Mouse (Mus musculus) heart, embryonic 13.5 days (tissue): ENCODE data around the gene Fam71f2. TPM values are rescaled to one million over a fixed set of nuclear protein-coding genes. Genes with fewer than 3 reads are reported as not detected.

ENCODE experiments used
- ATAC-seq: fragments of 200-750 bp; cut with Nextera tagmentation; 2 replicates; pipeline ENCODE4 v1.8.0; 2017; ENCODE audit warnings: moderate TSS enrichment; ENCODE audit not compliant: insufficient number of reproducible peaks, low FRiP score, low TSS enrichment; ENCODE audit errors: extremely low read depth
- H3K27ac ChIP-seq: fragments of 300-500 bp; sonication (generic); replicated peaks from 2 replicates; pipeline ENCODE4 v1.5.1; 2015; ENCODE audit warnings: moderate library complexity, mild to moderate bottlenecking, inconsistent platforms
- H3K27me3 ChIP-seq: fragments of 300-500 bp; sonication (generic); replicated peaks from 2 replicates; pipeline ENCODE4 v1.6.1; 2015; ENCODE audit warnings: mild to moderate bottlenecking, inconsistent platforms
- H3K36me3 ChIP-seq: fragments of 300-500 bp; sonication (generic); 2 replicates; pipeline ENCODE4 v1.6.1; 2015; ENCODE audit warnings: mild to moderate bottlenecking, inconsistent platforms
- H3K4me1 ChIP-seq: fragments of 300-500 bp; sonication (generic); 2 replicates; pipeline ENCODE4 v1.6.1; 2015; ENCODE audit warnings: inconsistent platforms
- H3K4me2 ChIP-seq: fragments of 300-500 bp; sonication (generic); 2 replicates; pipeline ENCODE4 v1.6.1; 2015; ENCODE audit warnings: inconsistent platforms, mild to moderate bottlenecking, moderate library complexity
- H3K4me3 ChIP-seq: fragments of 300-500 bp; sonication (generic); 2 replicates; pipeline ENCODE4 v1.5.1; 2015; ENCODE audit warnings: moderate library complexity, mild to moderate bottlenecking, inconsistent platforms
- H3K9ac ChIP-seq: fragments of 300-500 bp; sonication (generic); 2 replicates; pipeline ENCODE4 v1.6.1; 2015; ENCODE audit warnings: inconsistent platforms, mild to moderate bottlenecking, moderate library complexity
- H3K9me3 ChIP-seq: fragments of 300-500 bp; sonication (generic); 2 replicates; pipeline ENCODE4 v1.6.1; 2016; ENCODE audit warnings: inconsistent platforms
- WGBS: fragments of 180-500 bp; shearing (Covaris S2); methylation state at CpG from one replicate; pipeline ENCODE4 v1.1.7; 2015; ENCODE audit warnings: mixed read lengths; 5-methylcytosine and 5-hydroxymethylcytosine counted together
- polyA plus RNA-seq: library from polyadenylated mRNA; unstranded; fragments of >200 nt; fragmentation: Nextera tagmentation; extraction: Ambion mirVana; gene quantifications from 2 replicates; pipeline ENCODE4 v1.2.1, GENCODE M21; 2015

The Fam71f2 gene
- polyA plus RNA-seq, 1 experiment from 2014 or later: not detected

DNA sequence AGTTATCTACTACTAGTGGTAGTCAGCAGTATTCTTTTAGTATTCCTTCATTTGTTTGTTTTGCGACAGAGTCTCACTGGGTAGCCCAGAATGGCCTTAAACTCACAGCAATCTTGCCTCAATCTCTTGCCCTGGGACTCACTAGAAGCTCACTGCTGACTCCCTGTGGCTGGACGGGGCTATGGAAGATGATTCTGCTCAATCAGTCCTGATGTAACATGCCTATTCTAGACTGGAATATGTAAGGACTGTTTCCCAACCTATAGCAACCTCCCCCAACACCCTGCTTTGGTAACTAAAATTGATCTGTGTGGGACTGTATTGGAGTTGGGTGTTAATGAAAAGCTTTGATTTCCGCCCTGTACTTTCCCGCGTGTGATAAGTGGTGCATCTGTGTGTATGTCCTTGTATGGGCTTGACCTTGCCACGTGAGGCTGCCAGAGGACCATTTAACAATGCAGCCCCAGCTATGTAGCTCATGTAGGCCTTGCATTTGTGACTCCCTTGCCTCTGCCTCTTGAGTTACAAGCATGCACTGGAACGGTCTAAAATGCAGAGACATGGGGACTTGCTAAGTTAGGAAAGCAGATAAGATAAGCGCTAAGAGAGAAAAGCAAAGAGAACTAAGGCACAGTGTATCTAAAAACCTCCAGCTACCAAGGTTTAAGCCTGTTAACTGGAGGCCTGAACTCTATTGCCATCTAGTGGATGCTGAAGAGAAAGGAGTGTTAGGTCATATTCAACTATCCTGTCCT, 703 bp upstream of the Fam71f2 start:
- ATAC-seq: peak; percentile 54; the same call in 1 of the 2 replicates
- Histone ChIP-seq H3K4me1 (peaks cover 12% of the 10 kb centered on the region), H3K4me3 (no peak overlapping the region), H3K4me2 (peak overlapping the region; percentile 42), H3K36me3 (peaks cover 15% of the 10 kb centered on the region), H3K27ac (peak overlapping the region; percentile 79), H3K9ac (peak overlapping the region; percentile 34; the same call in 1 of the 2 replicates), H3K27me3 (no peaks in the 10 kb centered on the region), H3K9me3 (no peaks in the 10 kb centered on the region)
- 8% methylated on average over 8 of the region's 8 CpGs for WGBS

DNA sequence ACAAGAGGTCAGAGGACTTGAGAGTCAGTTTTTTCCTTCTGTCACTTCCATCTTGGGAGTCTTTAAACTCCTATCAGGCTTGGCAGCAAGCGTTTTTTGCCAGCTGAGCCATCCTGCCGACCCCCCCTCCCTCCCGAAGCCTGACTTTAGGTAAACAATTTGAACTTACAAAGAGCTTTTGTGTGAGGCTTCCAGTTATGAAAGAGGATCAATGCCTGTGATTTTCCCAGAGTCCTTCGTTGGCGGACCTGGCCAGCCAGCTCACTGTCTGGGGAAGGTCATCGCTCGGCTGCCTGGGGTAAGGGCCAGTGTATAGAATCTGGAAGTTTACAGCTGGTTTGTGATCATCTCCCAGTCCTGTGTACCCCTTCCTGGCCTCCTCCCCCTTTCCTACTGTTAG, 1.3 kb downstream of the Fam71f2 start:
- Histone ChIP-seq H3K4me2 (no peak overlapping the region), H3K36me3 (peaks cover under 1% of the 10 kb centered on the region), H3K4me3 (no peak overlapping the region), H3K4me1 (peaks cover 8% of the 10 kb centered on the region), H3K27me3 (no peaks in the 10 kb centered on the region), H3K27ac (no peak overlapping the region), H3K9ac (no peak overlapping the region), H3K9me3 (no peaks in the 10 kb centered on the region)
- no peak for ATAC-seq
- 53% methylated on average over 7 of the region's 7 CpGs for WGBS

- Histone ChIP-seq H3K27me3 (no peaks in the 10 kb centered on the region), H3K4me1 (no peaks in the 10 kb centered on the region), H3K4me3 (no peak overlapping the region), H3K9me3 (no peaks in the 10 kb centered on the region), H3K9ac (no peak overlapping the region), H3K4me2 (no peak overlapping the region), H3K27ac (no peak overlapping the region), H3K36me3 (no peaks in the 10 kb centered on the region)
- ATAC-seq: no peak
- 71% methylated on average over 7 of the region's 7 CpGs for WGBS
Observed at GRCm38 (mm10) chr6:29286870-29287269, 7.5 kb downstream of the Fam71f2 start.

DNA sequence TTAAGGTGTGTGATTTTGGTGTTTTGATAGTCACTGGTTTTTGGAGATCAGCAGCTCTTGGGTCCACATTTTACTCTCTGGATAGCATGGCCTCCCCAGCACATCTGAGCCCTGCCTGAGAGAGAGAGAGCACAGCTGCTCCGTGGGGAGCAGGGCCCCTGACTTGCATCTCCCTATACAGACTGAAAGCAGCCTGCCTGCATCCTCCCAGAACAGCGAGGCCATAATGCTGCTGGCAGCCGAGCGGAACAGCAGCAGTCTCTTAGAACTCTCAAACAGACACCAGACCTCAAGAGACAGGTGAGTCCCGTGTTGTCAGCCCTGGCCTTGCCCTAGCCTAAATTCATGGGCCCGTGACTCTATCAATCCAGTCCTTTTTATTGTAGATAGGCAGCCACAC, 8.1 kb downstream of the Fam71f2 start:
- Histone ChIP-seq H3K27ac (no peak overlapping the region), H3K9me3 (no peaks in the 10 kb centered on the region), H3K4me1 (no peaks in the 10 kb centered on the region), H3K4me3 (no peak overlapping the region), H3K27me3 (no peaks in the 10 kb centered on the region), H3K9ac (no peak overlapping the region), H3K4me2 (no peak overlapping the region), H3K36me3 (no peaks in the 10 kb centered on the region)
- ATAC-seq: no peak
- 48% methylated on average over 6 of the region's 6 CpGs for WGBS

GRCm38 (mm10) chr6:29287944-29288343, 8.6 kb downstream of the Fam71f2 start:
- no peak for ATAC-seq
- Histone ChIP-seq H3K4me2 (no peak overlapping the region), H3K9me3 (no peaks in the 10 kb centered on the region), H3K4me3 (no peak overlapping the region), H3K27ac (no peak overlapping the region), H3K4me1 (no peaks in the 10 kb centered on the region), H3K36me3 (no peaks in the 10 kb centered on the region), H3K9ac (no peak overlapping the region), H3K27me3 (no peaks in the 10 kb centered on the region)
- 65% methylated on average over 5 of the region's 5 CpGs for WGBS

GRCm38 (mm10) chr6:29288651-29289050, 9.3 kb downstream of the Fam71f2 start:
- H3K4me2 ChIP-seq: no peak overlapping the region
- no peaks in the 10 kb centered on the region for H3K27me3 ChIP-seq
- no peak overlapping the region for H3K27ac ChIP-seq
- ATAC-seq: no peak
- H3K9me3 ChIP-seq: no peaks in the 10 kb centered on the region
- H3K4me3 ChIP-seq: no peak overlapping the region
- no peaks in the 10 kb centered on the region for H3K36me3 ChIP-seq
- H3K4me1 ChIP-seq: no peaks in the 10 kb centered on the region
- WGBS: 58% methylated on average over 6 of the region's 6 CpGs
- H3K9ac ChIP-seq: no peak overlapping the region

- H3K27ac ChIP-seq: no peak overlapping the region
- H3K4me1 ChIP-seq: no peaks in the 10 kb centered on the region
- no peaks in the 10 kb centered on the region for H3K36me3 ChIP-seq
- no peaks in the 10 kb centered on the region for H3K9me3 ChIP-seq
- no peak overlapping the region for H3K4me3 ChIP-seq
- WGBS: 50% methylated on average over 2 of the region's 2 CpGs
- no peak overlapping the region for H3K9ac ChIP-seq
- no peak overlapping the region for H3K4me2 ChIP-seq
- no peak for ATAC-seq
- H3K27me3 ChIP-seq: no peaks in the 10 kb centered on the region
Observed at GRCm38 (mm10) chr6:29299112-29299511, 19.7 kb downstream of the Fam71f2 start.

GRCm38 (mm10) chr6:29303251-29303650, 23.9 kb downstream of the Fam71f2 start:
- no peaks in the 10 kb centered on the region for H3K36me3 ChIP-seq
- H3K4me1 ChIP-seq: no peaks in the 10 kb centered on the region
- no peaks in the 10 kb centered on the region for H3K9me3 ChIP-seq
- no peak overlapping the region for H3K9ac ChIP-seq
- no peaks in the 10 kb centered on the region for H3K27me3 ChIP-seq
- H3K4me3 ChIP-seq: no peak overlapping the region
- no peak overlapping the region for H3K4me2 ChIP-seq
- no peak for ATAC-seq
- H3K27ac ChIP-seq: no peak overlapping the region

- Histone ChIP-seq H3K27me3 (no peaks in the 10 kb centered on the region), H3K4me1 (no peaks in the 10 kb centered on the region), H3K4me3 (no peak overlapping the region), H3K27ac (no peak overlapping the region), H3K9ac (no peak overlapping the region), H3K4me2 (no peak overlapping the region), H3K9me3 (no peaks in the 10 kb centered on the region), H3K36me3 (no peaks in the 10 kb centered on the region)
- ATAC-seq: no peak
- 42% methylated on average over 5 of the region's 5 CpGs for WGBS
Observed at GRCm38 (mm10) chr6:29303726-29304125, 24.3 kb downstream of the Fam71f2 start.

DNA sequence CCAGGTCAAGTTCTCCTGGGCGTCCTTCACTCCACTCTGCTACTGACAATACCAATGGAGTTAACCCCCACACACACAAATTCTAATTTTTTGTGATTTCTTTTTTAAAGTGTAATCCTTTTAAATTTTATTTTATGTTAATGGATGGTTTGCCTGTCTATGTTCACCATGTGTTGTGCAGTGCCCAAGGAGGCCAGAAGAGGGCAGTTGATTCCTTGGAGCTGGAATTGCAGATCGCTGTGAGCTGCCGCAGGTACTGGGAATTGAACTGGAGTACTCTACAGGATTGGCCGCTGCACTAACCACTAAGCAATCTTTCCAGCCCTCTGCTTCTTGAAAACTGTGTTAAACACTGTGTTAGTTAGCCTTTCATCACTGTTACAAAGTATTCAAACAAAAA, 26.1 kb downstream of the Fam71f2 start:
- Histone ChIP-seq H3K4me3 (no peak overlapping the region), H3K9ac (no peak overlapping the region), H3K4me1 (no peaks in the 10 kb centered on the region), H3K36me3 (no peaks in the 10 kb centered on the region), H3K27ac (no peak overlapping the region), H3K4me2 (no peak overlapping the region), H3K9me3 (no peaks in the 10 kb centered on the region), H3K27me3 (no peaks in the 10 kb centered on the region)
- no peak for ATAC-seq
- 83% methylated on average over 4 of the region's 4 CpGs for WGBS

- H3K9ac ChIP-seq: no peak overlapping the region
- no peaks in the 10 kb centered on the region for H3K9me3 ChIP-seq
- 80% methylated on average over 16 of the region's 16 CpGs for WGBS
- H3K36me3 ChIP-seq: no peaks in the 10 kb centered on the region
- no peak overlapping the region for H3K27ac ChIP-seq
- ATAC-seq: no peak
- H3K4me3 ChIP-seq: no peak overlapping the region
- H3K27me3 ChIP-seq: no peaks in the 10 kb centered on the region
- no peak overlapping the region for H3K4me2 ChIP-seq
- H3K4me1 ChIP-seq: no peaks in the 10 kb centered on the region
Observed at GRCm38 (mm10) chr6:29308846-29309605, 29.6 kb downstream of the Fam71f2 start.
